Mouse (Mus musculus): ENCODE data around the gene Prpf6. TPM values are rescaled to one million over a fixed set of nuclear protein-coding genes. Genes with fewer than 3 reads are reported as not detected.
A peak's percentile ranks its signal among the peaks of the same experiment; 100 is the strongest.

Prpf6 gene
- polyA plus RNA-seq, 1 experiment: 44.2 TPM

DNA sequence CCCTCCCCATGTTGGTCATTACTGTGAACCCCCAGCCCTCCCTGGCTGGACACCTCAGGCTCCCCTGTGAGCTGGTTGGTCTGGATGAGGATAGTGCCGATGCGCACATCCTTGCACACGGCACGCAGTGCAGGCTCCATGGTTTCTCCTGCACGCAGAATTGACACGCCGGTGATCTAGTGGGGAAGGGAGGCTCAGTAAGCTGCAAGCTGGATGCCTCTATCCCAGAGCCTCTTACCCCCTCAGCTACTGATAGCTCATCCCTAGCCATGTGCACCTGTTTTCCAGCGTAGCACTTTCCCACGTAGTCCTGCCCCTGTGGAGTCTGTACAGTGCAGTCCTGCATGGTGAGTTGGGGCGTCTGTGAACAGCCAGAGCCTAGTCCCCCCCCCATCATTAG is 21.8 kb upstream of the Prpf6 start:
- no peak overlapping the region for H3K27ac ChIP-seq (ENCODE audit: insufficient read depth, low read length)
- H3K27me3 ChIP-seq (ENCODE audit: control insufficient read depth, insufficient read depth, low read length): no peaks in the 10 kb centered on the region
- peaks cover 42% of the 10 kb centered on the region for H3K4me1 ChIP-seq (ENCODE audit: control insufficient read depth, insufficient read depth, low read length)
- peak in 1 of 2 experiments; percentile 20 for DNase-seq
- TF ChIP-seq POLR2A (IDR thresholded peaks at IDR 0.05; ENCODE audit: borderline replicate concordance, insufficient read depth, low read length): no peak
- no peak for TF ChIP-seq CTCF (IDR thresholded peaks at IDR 0.05; ENCODE audit: borderline replicate concordance, insufficient read depth, low read depth, low read length)
- 95% methylated on average over 10 of the region's 10 CpGs for WGBS
- no peak overlapping the region for H3K4me3 ChIP-seq (replicated peaks; ENCODE audit: insufficient read depth, low read depth, low read length)

GRCm38 (mm10) chr2:181570375-181570774 is 21.3 kb upstream of the Prpf6 start:
- Histone ChIP-seq H3K27me3 (ENCODE audit: control insufficient read depth, insufficient read depth, low read length) (no peaks in the 10 kb centered on the region), H3K4me1 (ENCODE audit: control insufficient read depth, insufficient read depth, low read length) (peaks cover 42% of the 10 kb centered on the region), H3K4me3 (replicated peaks; ENCODE audit: insufficient read depth, low read depth, low read length) (no peak overlapping the region), H3K27ac (ENCODE audit: insufficient read depth, low read length) (no peak overlapping the region)
- WGBS: 89% methylated on average over 8 of the region's 8 CpGs
- peak in 1 of 2 experiments; percentile 31 for DNase-seq
- no peak for TF ChIP-seq CTCF (IDR thresholded peaks at IDR 0.05; ENCODE audit: borderline replicate concordance, insufficient read depth, low read depth, low read length)
- TF ChIP-seq POLR2A (IDR thresholded peaks at IDR 0.05; ENCODE audit: borderline replicate concordance, insufficient read depth, low read length): no peak

- H3K27ac ChIP-seq (ENCODE audit: insufficient read depth, low read length): peak overlapping the region; percentile 79
- no peak overlapping the region for H3K4me3 ChIP-seq (replicated peaks; ENCODE audit: insufficient read depth, low read depth, low read length)
- H3K27me3 ChIP-seq (ENCODE audit: control insufficient read depth, insufficient read depth, low read length): no peaks in the 10 kb centered on the region
- TF ChIP-seq POLR2A (IDR thresholded peaks at IDR 0.05; ENCODE audit: borderline replicate concordance, insufficient read depth, low read length): 0 out of 2 replicates have a peak, but pooled peaks have one; percentile 12
- TF ChIP-seq CTCF (IDR thresholded peaks at IDR 0.05; ENCODE audit: borderline replicate concordance, insufficient read depth, low read depth, low read length): no peak
- peak; percentile 82 to 87 for DNase-seq
- peaks cover 42% of the 10 kb centered on the region for H3K4me1 ChIP-seq (ENCODE audit: control insufficient read depth, insufficient read depth, low read length)
- 6% methylated on average over 6 of the region's 6 CpGs for WGBS
These were observed 20.6 kb upstream of the Prpf6 start for GRCm38 (mm10) chr2:181570921-181571595.

- H3K27ac ChIP-seq (ENCODE audit: insufficient read depth, low read length): peak overlapping the region; percentile 79
- WGBS: 45% methylated on average over 11 of the region's 11 CpGs
- DNase-seq: peak in 1 of 2 experiments; percentile 44
- no peak for TF ChIP-seq CTCF (IDR thresholded peaks at IDR 0.05; ENCODE audit: borderline replicate concordance, insufficient read depth, low read depth, low read length)
- no peak for TF ChIP-seq POLR2A (IDR thresholded peaks at IDR 0.05; ENCODE audit: borderline replicate concordance, insufficient read depth, low read length)
- H3K4me1 ChIP-seq (ENCODE audit: control insufficient read depth, insufficient read depth, low read length): peaks cover 45% of the 10 kb centered on the region
- H3K4me3 ChIP-seq (replicated peaks; ENCODE audit: insufficient read depth, low read depth, low read length): no peak overlapping the region
- no peaks in the 10 kb centered on the region for H3K27me3 ChIP-seq (ENCODE audit: control insufficient read depth, insufficient read depth, low read length)
These were observed 19.6 kb upstream of the Prpf6 start for GRCm38 (mm10) chr2:181571941-181572670.

- peak overlapping the region; percentile 79 for H3K27ac ChIP-seq (ENCODE audit: insufficient read depth, low read length)
- no peak for TF ChIP-seq CTCF (IDR thresholded peaks at IDR 0.05; ENCODE audit: borderline replicate concordance, insufficient read depth, low read depth, low read length)
- TF ChIP-seq POLR2A (IDR thresholded peaks at IDR 0.05; ENCODE audit: borderline replicate concordance, insufficient read depth, low read length): no peak
- 53% methylated on average over 15 of the region's 15 CpGs for WGBS
These were observed 18.4 kb upstream of the Prpf6 start for GRCm38 (mm10) chr2:181572921-181573920.

DNA sequence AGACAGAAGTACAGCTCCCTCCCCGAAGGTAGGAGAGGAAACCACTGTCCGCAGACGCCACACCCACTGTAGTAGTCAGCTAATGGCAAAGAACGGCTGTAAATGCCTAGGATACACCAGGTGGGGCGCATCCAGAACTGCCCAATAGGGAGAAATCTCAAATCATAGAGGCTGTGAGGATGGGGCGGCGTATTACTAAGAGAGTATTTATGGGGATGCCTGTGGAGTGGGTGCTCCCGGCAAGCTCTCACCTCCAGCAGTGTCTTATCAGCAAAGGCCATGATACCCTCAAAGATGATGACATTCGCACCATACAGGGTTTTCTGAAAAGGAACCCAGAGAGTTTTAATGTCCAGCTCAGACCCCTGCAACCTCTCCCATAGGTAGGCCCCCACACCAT is 17.7 kb upstream of the Prpf6 start:
- TF ChIP-seq POLR2A (IDR thresholded peaks at IDR 0.05; ENCODE audit: borderline replicate concordance, insufficient read depth, low read length) (no peak), CTCF (IDR thresholded peaks at IDR 0.05; ENCODE audit: borderline replicate concordance, insufficient read depth, low read depth, low read length) (no peak)
- no peak overlapping the region for H3K27ac ChIP-seq (ENCODE audit: insufficient read depth, low read length)
- peak in 1 of 2 experiments; percentile 12 for DNase-seq
- peaks cover 54% of the 10 kb centered on the region for H3K4me1 ChIP-seq (ENCODE audit: control insufficient read depth, insufficient read depth, low read length)
- no peak overlapping the region for H3K4me3 ChIP-seq (replicated peaks; ENCODE audit: insufficient read depth, low read depth, low read length)
- H3K27me3 ChIP-seq (ENCODE audit: control insufficient read depth, insufficient read depth, low read length): no peaks in the 10 kb centered on the region
- 96% methylated on average over 9 of the region's 9 CpGs for WGBS

More at GRCm38 (mm10) chr2:181572921-181573920, 18.4 kb upstream of the Prpf6 start:
- DNase-seq: peak; percentile 66 to 76
- no peak overlapping the region for H3K4me3 ChIP-seq (replicated peaks; ENCODE audit: insufficient read depth, low read depth, low read length)
- peaks cover 46% of the 10 kb centered on the region for H3K4me1 ChIP-seq (ENCODE audit: control insufficient read depth, insufficient read depth, low read length)
- H3K27me3 ChIP-seq (ENCODE audit: control insufficient read depth, insufficient read depth, low read length): no peaks in the 10 kb centered on the region

DNA sequence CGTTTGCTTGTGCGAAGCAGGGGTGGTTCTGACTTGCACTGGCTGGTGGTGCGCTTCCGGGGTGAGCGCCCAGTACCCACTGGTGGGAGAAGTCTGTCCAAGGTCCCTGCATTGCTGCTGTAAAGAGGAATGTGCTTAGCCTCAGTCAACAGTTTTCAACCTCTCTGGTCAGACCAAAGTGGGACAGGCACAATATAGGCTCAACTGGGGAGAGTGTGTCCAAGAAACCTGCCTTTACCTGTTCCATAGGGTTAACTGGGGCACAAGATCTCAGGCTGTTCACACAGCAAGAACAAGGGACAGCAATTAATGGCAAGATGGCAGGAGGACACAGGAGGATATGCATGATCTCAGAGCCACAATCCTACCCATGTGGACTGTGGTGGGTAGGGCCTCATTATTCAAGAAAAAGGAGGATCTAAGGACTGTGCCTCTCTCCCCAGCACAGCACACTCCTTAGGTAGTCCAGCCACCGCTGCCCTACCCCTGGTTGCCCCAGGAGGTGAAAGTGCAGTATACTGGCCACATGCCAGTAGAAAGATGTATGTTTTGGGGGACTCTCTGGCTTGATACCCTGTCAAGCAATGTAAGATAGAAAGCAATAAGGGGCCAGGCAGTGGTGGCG is 16.6 kb upstream of the Prpf6 start:
- no peak for DNase-seq
- H3K4me1 ChIP-seq (ENCODE audit: control insufficient read depth, insufficient read depth, low read length): peaks cover 64% of the 10 kb centered on the region
- no peak overlapping the region for H3K4me3 ChIP-seq (replicated peaks; ENCODE audit: insufficient read depth, low read depth, low read length)
- 99% methylated on average over 7 of the region's 7 CpGs for WGBS
- H3K27me3 ChIP-seq (ENCODE audit: control insufficient read depth, insufficient read depth, low read length): no peaks in the 10 kb centered on the region
- no peak overlapping the region for H3K27ac ChIP-seq (ENCODE audit: insufficient read depth, low read length)
- TF ChIP-seq POLR2A (IDR thresholded peaks at IDR 0.05; ENCODE audit: borderline replicate concordance, insufficient read depth, low read length) (no peak), CTCF (IDR thresholded peaks at IDR 0.05; ENCODE audit: borderline replicate concordance, insufficient read depth, low read depth, low read length) (no peak)
